Mouse (Mus musculus): ENCODE measurements around the gene Arhgap25. TPM values are rescaled to one million over a fixed set of nuclear protein-coding genes. Genes with fewer than 3 reads are reported as not detected.
A peak's percentile ranks its signal among the peaks of the same experiment; 100 is the strongest.

Gene Arhgap25
- polyA plus RNA-seq, 1 experiment from 2014 or later = 2.6 TPM

- 70% methylated on average over 5 of the region's 5 CpGs for WGBS
- Histone ChIP-seq H3K27ac (replicated peaks; ENCODE audit: low read depth, low read length) (no peak overlapping the region), H3K9ac (ENCODE audit: low read length) (no peak overlapping the region), H3K9me3 (ENCODE audit: control insufficient read depth, low read length) (no peaks in the 10 kb centered on the region), H3K4me1 (ENCODE audit: control insufficient read depth, insufficient read depth, low read length) (peaks cover 4% of the 10 kb centered on the region; the same call in 1 of the 2 replicates), H3K27me3 (ENCODE audit: control insufficient read depth, insufficient read depth, low read length) (no peaks in the 10 kb centered on the region), H3K4me3 (ENCODE audit: low read depth, low read length) (no peak overlapping the region), H3K4me2 (ENCODE audit: low read depth, severe bottlenecking) (no peak overlapping the region), H3K36me3 (ENCODE audit: control insufficient read depth, insufficient read depth, low read length) (no peaks in the 10 kb centered on the region)
- ATAC-seq (ENCODE audit: insufficient number of reproducible peaks, low FRiP score, low TSS enrichment, low read depth) (no peak), DNase-seq (ENCODE audit: low spot score) (no peak)
Measured at GRCm38 (mm10) chr6:87503976-87504375, 29.1 kb downstream of the Arhgap25 start.

- 97% methylated on average over 1 of the region's 1 CpGs for whole genome bisulfite sequencing
- ATAC-seq (ENCODE audit: insufficient number of reproducible peaks, low FRiP score, low TSS enrichment, low read depth) (no peak), DNase-seq (ENCODE audit: low spot score) (no peak)
Measured at GRCm38 (mm10) chr6:87503536-87503935, 29.5 kb downstream of the Arhgap25 start.

GRCm38 (mm10) chr6:87502831-87503286, 30.2 kb downstream of the Arhgap25 start:
- Histone ChIP-seq H3K9me3 (ENCODE audit: control insufficient read depth, low read length) (no peaks in the 10 kb centered on the region), H3K4me3 (ENCODE audit: low read depth, low read length) (no peak overlapping the region), H3K4me2 (ENCODE audit: low read depth, severe bottlenecking) (no peak overlapping the region), H3K36me3 (ENCODE audit: control insufficient read depth, insufficient read depth, low read length) (no peaks in the 10 kb centered on the region), H3K27ac (replicated peaks; ENCODE audit: low read depth, low read length) (no peak overlapping the region), H3K27me3 (ENCODE audit: control insufficient read depth, insufficient read depth, low read length) (no peaks in the 10 kb centered on the region), H3K4me1 (ENCODE audit: control insufficient read depth, insufficient read depth, low read length) (peaks cover 4% of the 10 kb centered on the region; the same call in 1 of the 2 replicates), H3K9ac (ENCODE audit: low read length) (no peak overlapping the region)
- DNase-seq (ENCODE audit: low spot score) (no peak), ATAC-seq (ENCODE audit: insufficient number of reproducible peaks, low FRiP score, low TSS enrichment, low read depth) (no peak)
- 76% methylated on average over 10 of the region's 10 CpGs for WGBS

More at GRCm38 (mm10) chr6:87503536-87503935, 29.5 kb downstream of the Arhgap25 start:
- no peaks in the 10 kb centered on the region for H3K9me3 ChIP-seq (ENCODE audit: control insufficient read depth, low read length)
- H3K4me2 ChIP-seq (ENCODE audit: low read depth, severe bottlenecking) = no peak overlapping the region
- H3K4me3 ChIP-seq (ENCODE audit: low read depth, low read length) = no peak overlapping the region
- H3K9ac ChIP-seq (ENCODE audit: low read length) = no peak overlapping the region
- H3K4me1 ChIP-seq (ENCODE audit: control insufficient read depth, insufficient read depth, low read length) = peaks cover 4% of the 10 kb centered on the region; the same call in 1 of the 2 replicates
- H3K36me3 ChIP-seq (ENCODE audit: control insufficient read depth, insufficient read depth, low read length) = no peaks in the 10 kb centered on the region
- no peaks in the 10 kb centered on the region for H3K27me3 ChIP-seq (ENCODE audit: control insufficient read depth, insufficient read depth, low read length)
- no peak overlapping the region for H3K27ac ChIP-seq (replicated peaks; ENCODE audit: low read depth, low read length)

GRCm38 (mm10) chr6:87502411-87502810, 30.6 kb downstream of the Arhgap25 start:
- H3K4me3 ChIP-seq (ENCODE audit: low read depth, low read length) = no peak overlapping the region
- H3K9ac ChIP-seq (ENCODE audit: low read length) = no peak overlapping the region
- H3K4me1 ChIP-seq (ENCODE audit: control insufficient read depth, insufficient read depth, low read length) = peaks cover 4% of the 10 kb centered on the region; the same call in 1 of the 2 replicates
- ATAC-seq (ENCODE audit: insufficient number of reproducible peaks, low FRiP score, low TSS enrichment, low read depth) (no peak), DNase-seq (ENCODE audit: low spot score) (no peak)
- no peaks in the 10 kb centered on the region for H3K36me3 ChIP-seq (ENCODE audit: control insufficient read depth, insufficient read depth, low read length)
- H3K4me2 ChIP-seq (ENCODE audit: low read depth, severe bottlenecking) = no peak overlapping the region
- no peaks in the 10 kb centered on the region for H3K27me3 ChIP-seq (ENCODE audit: control insufficient read depth, insufficient read depth, low read length)
- no peaks in the 10 kb centered on the region for H3K9me3 ChIP-seq (ENCODE audit: control insufficient read depth, low read length)
- 68% methylated on average over 6 of the region's 6 CpGs for WGBS
- H3K27ac ChIP-seq (replicated peaks; ENCODE audit: low read depth, low read length) = no peak overlapping the region

GRCm38 (mm10) chr6:87500696-87501095, 32.4 kb downstream of the Arhgap25 start:
- Histone ChIP-seq H3K4me2 (ENCODE audit: low read depth, severe bottlenecking) (no peak overlapping the region), H3K4me3 (ENCODE audit: low read depth, low read length) (no peak overlapping the region), H3K27ac (replicated peaks; ENCODE audit: low read depth, low read length) (no peak overlapping the region), H3K4me1 (ENCODE audit: control insufficient read depth, insufficient read depth, low read length) (peaks cover 4% of the 10 kb centered on the region; the same call in 1 of the 2 replicates), H3K27me3 (ENCODE audit: control insufficient read depth, insufficient read depth, low read length) (no peaks in the 10 kb centered on the region), H3K9me3 (ENCODE audit: control insufficient read depth, low read length) (no peaks in the 10 kb centered on the region), H3K36me3 (ENCODE audit: control insufficient read depth, insufficient read depth, low read length) (no peaks in the 10 kb centered on the region), H3K9ac (ENCODE audit: low read length) (no peak overlapping the region)
- no peak for DNase-seq (ENCODE audit: low spot score)
- WGBS = 90% methylated on average over 7 of the region's 7 CpGs
- no peak for ATAC-seq (ENCODE audit: insufficient number of reproducible peaks, low FRiP score, low TSS enrichment, low read depth)

- Histone ChIP-seq H3K27me3 (ENCODE audit: control insufficient read depth, insufficient read depth, low read length) (no peaks in the 10 kb centered on the region), H3K36me3 (ENCODE audit: control insufficient read depth, insufficient read depth, low read length) (no peaks in the 10 kb centered on the region), H3K4me3 (ENCODE audit: low read depth, low read length) (no peak overlapping the region), H3K9ac (ENCODE audit: low read length) (no peak overlapping the region), H3K27ac (replicated peaks; ENCODE audit: low read depth, low read length) (no peak overlapping the region), H3K4me1 (ENCODE audit: control insufficient read depth, insufficient read depth, low read length) (peaks cover 4% of the 10 kb centered on the region; the same call in 1 of the 2 replicates), H3K9me3 (ENCODE audit: control insufficient read depth, low read length) (no peaks in the 10 kb centered on the region), H3K4me2 (ENCODE audit: low read depth, severe bottlenecking) (no peak overlapping the region)
- no peak for DNase-seq (ENCODE audit: low spot score)
- ATAC-seq (ENCODE audit: insufficient number of reproducible peaks, low FRiP score, low TSS enrichment, low read depth) = no peak
- WGBS = 43% methylated on average over 6 of the region's 6 CpGs
Measured at GRCm38 (mm10) chr6:87499791-87500190, 33.3 kb downstream of the Arhgap25 start.

GRCm38 (mm10) chr6:87496143-87496542, 36.9 kb downstream of the Arhgap25 start:
- no peak overlapping the region; the same call in 1 of the 2 replicates for H3K9ac ChIP-seq (ENCODE audit: low read length)
- H3K27ac ChIP-seq (replicated peaks; ENCODE audit: low read depth, low read length) = no peak overlapping the region
- H3K27me3 ChIP-seq (ENCODE audit: control insufficient read depth, insufficient read depth, low read length) = no peaks in the 10 kb centered on the region
- DNase-seq (ENCODE audit: low spot score) (no peak), ATAC-seq (ENCODE audit: insufficient number of reproducible peaks, low FRiP score, low TSS enrichment, low read depth) (no peak)
- H3K9me3 ChIP-seq (ENCODE audit: control insufficient read depth, low read length) = no peaks in the 10 kb centered on the region
- no peaks in the 10 kb centered on the region for H3K36me3 ChIP-seq (ENCODE audit: control insufficient read depth, insufficient read depth, low read length)
- peaks cover 8% of the 10 kb centered on the region; the same call in 1 of the 2 replicates for H3K4me1 ChIP-seq (ENCODE audit: control insufficient read depth, insufficient read depth, low read length)
- 65% methylated on average over 9 of the region's 9 CpGs for WGBS
- no peak overlapping the region for H3K4me3 ChIP-seq (ENCODE audit: low read depth, low read length)
- no peak overlapping the region for H3K4me2 ChIP-seq (ENCODE audit: low read depth, severe bottlenecking)

- Histone ChIP-seq H3K4me1 (ENCODE audit: control insufficient read depth, insufficient read depth, low read length) (peaks cover 3% of the 10 kb centered on the region; the same call in 1 of the 2 replicates), H3K27me3 (ENCODE audit: control insufficient read depth, insufficient read depth, low read length) (no peaks in the 10 kb centered on the region), H3K9me3 (ENCODE audit: control insufficient read depth, low read length) (no peaks in the 10 kb centered on the region), H3K4me3 (ENCODE audit: low read depth, low read length) (no peak overlapping the region), H3K27ac (replicated peaks; ENCODE audit: low read depth, low read length) (no peak overlapping the region), H3K4me2 (ENCODE audit: low read depth, severe bottlenecking) (no peak overlapping the region), H3K9ac (ENCODE audit: low read length) (no peak overlapping the region), H3K36me3 (ENCODE audit: control insufficient read depth, insufficient read depth, low read length) (no peaks in the 10 kb centered on the region)
- no peak for ATAC-seq (ENCODE audit: insufficient number of reproducible peaks, low FRiP score, low TSS enrichment, low read depth)
- 51% methylated on average over 9 of the region's 9 CpGs for WGBS
- DNase-seq (ENCODE audit: low spot score) = peak; percentile 50
Measured at GRCm38 (mm10) chr6:87494339-87494738, 38.7 kb downstream of the Arhgap25 start.

Data from limb, embryonic 11.5 days (tissue).